Mouse (Mus musculus): Measurements from ENCODE around the gene Adgra1. TPM values are rescaled to one million over a fixed set of nuclear protein-coding genes. Genes with fewer than 3 reads are reported as not detected.

Gene Adgra1
- not detected in 2 replicates for polyA plus RNA-seq (2012; ENCODE audit: insufficient read depth, low replicate concordance)

- Histone ChIP-seq H3K9me3 (no peaks in the 10 kb centered on the region), H3K36me3 (replicated peaks; ENCODE audit: low read length) (no peaks in the 10 kb centered on the region), H3K27me3 (replicated peaks) (peaks cover 75% of the 10 kb centered on the region), H3K4me1 (no peaks in the 10 kb centered on the region), H3K4me3 (replicated peaks) (no peak within 1 kb of the TSS)
- TF ChIP-seq FLI1 (IDR thresholded peaks at IDR 0.05; ENCODE audit: low read length) (no peak), GATA1 (IDR thresholded peaks at IDR 0.05; ENCODE audit: borderline replicate concordance, low read length) (no peak)
These were observed at the start of gene Adgra1 for GRCm38 (mm10) chr7:139834036-139834435. Gene Adgra1, plus strand, starts transcription at chr7:139834174.

DNA sequence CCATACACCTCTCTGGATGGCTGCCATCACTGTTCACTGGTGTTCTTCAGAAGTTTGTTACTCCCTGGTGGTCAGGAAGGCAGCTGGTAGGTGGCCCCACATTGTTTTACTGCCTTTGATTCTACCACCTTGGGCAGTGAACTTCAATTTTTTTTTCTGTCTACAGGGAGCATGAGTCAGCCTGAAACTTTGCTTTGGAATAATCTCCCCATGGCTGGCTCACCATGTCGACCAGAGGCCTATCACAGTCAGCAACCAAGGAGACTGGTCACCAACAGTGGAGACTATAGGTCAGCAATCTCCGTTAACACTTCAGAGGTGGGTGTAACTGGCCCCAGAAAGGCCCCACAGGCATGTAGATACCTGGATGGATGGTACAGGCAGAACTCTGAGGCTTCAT, 46.6 kb upstream of the Adgra1 start:
- no peaks in the 10 kb centered on the region for H3K4me1 ChIP-seq
- H3K36me3 ChIP-seq (replicated peaks; ENCODE audit: low read length) = no peaks in the 10 kb centered on the region
- no peak for TF ChIP-seq FLI1 (IDR thresholded peaks at IDR 0.05; ENCODE audit: low read length)
- TF ChIP-seq GATA1 (IDR thresholded peaks at IDR 0.05; ENCODE audit: borderline replicate concordance, low read length) = no peak
- no peak overlapping the region for H3K4me3 ChIP-seq (replicated peaks)
- peaks cover 22% of the 10 kb centered on the region for H3K27me3 ChIP-seq (replicated peaks)
- H3K9me3 ChIP-seq = no peaks in the 10 kb centered on the region

DNA sequence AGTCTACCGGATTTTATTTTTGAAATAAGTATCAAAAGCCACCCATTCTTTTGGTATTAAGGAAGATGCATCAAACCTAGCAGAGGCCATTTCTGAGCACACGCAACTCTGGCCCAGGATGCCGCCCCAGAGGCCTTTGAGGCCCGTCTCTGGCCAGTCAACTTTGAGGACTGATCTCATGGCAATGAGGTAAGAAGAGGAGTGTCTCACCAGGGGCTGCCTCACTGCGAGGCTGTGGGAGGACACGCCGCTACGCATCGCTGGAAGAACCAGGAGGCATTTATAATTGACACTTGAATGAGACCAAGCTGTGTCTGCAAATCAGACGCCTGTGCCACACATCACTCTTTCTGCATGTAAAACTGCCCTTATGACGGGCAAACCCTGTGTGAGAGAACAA, 45.0 kb upstream of the Adgra1 start:
- Histone ChIP-seq H3K9me3 (no peaks in the 10 kb centered on the region), H3K4me1 (no peaks in the 10 kb centered on the region), H3K36me3 (replicated peaks; ENCODE audit: low read length) (no peaks in the 10 kb centered on the region), H3K4me3 (replicated peaks) (no peak overlapping the region), H3K27me3 (replicated peaks) (peaks cover 18% of the 10 kb centered on the region)
- TF ChIP-seq GATA1 (IDR thresholded peaks at IDR 0.05; ENCODE audit: borderline replicate concordance, low read length) = no peak

GRCm38 (mm10) chr7:139789718-139790117, 44.3 kb upstream of the Adgra1 start:
- TF ChIP-seq FLI1 (IDR thresholded peaks at IDR 0.05; ENCODE audit: low read length) (no peak), GATA1 (IDR thresholded peaks at IDR 0.05; ENCODE audit: borderline replicate concordance, low read length) (no peak)
- Histone ChIP-seq H3K4me1 (no peaks in the 10 kb centered on the region), H3K36me3 (replicated peaks; ENCODE audit: low read length) (no peaks in the 10 kb centered on the region), H3K27me3 (replicated peaks) (peaks cover 21% of the 10 kb centered on the region), H3K9me3 (no peaks in the 10 kb centered on the region), H3K4me3 (replicated peaks) (no peak overlapping the region)

DNA sequence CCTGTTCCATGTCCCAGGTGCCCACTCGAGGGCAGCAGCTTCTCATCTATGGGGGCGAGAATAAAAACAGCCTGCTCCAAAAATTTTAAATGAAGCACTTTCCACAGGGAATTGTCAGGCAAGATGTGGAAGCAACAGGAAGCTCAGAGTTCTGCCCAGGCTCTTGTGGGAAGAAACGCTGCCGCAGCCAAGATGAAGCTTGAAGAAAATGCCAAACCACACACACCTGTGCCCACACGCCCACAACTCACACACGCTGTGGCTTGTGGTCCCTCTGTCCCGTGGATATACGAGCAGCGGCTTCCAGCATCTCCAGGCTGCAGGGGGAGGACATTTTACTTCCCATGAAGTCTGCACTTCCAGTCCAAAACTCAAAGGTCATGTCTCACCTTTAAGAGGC, 42.4 kb upstream of the Adgra1 start:
- H3K9me3 ChIP-seq = no peaks in the 10 kb centered on the region
- peaks cover 23% of the 10 kb centered on the region for H3K27me3 ChIP-seq (replicated peaks)
- H3K4me1 ChIP-seq = no peaks in the 10 kb centered on the region
- TF ChIP-seq GATA1 (IDR thresholded peaks at IDR 0.05; ENCODE audit: borderline replicate concordance, low read length) = no peak
- TF ChIP-seq FLI1 (IDR thresholded peaks at IDR 0.05; ENCODE audit: low read length) = no peak
- no peak overlapping the region for H3K4me3 ChIP-seq (replicated peaks)
- no peaks in the 10 kb centered on the region for H3K36me3 ChIP-seq (replicated peaks; ENCODE audit: low read length)

DNA sequence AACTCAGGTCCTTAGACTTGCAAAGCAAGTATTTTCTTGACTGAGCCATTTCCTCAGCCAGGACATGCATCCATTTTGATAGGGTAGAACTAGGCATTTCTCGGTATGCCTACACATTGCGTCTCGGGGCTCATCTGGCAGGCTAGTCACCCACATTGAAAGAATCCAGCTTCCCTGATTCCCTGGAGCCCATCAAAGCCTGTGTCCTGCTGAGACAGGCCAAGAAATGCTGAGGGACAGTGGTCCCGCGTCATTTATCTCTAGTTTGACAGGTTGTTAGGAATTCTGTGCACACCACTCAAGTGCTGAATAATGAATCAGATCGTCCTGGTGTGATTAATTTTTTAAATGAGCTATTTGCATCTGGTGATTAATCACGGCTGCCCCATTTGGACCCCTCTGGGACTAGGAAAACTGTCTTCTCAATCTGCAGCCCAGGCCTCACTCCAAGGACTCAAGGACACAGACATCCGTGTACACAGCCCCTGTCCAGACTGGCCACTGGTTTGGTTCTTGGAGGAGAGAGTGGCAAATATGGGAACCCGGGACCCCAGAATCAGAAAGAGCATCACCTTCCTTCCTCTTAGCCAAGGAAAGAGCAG, 38.9 kb upstream of the Adgra1 start:
- Histone ChIP-seq H3K9me3 (no peaks in the 10 kb centered on the region), H3K4me1 (no peaks in the 10 kb centered on the region), H3K4me3 (replicated peaks) (no peak overlapping the region), H3K27me3 (replicated peaks) (peaks cover 20% of the 10 kb centered on the region), H3K36me3 (replicated peaks; ENCODE audit: low read length) (no peaks in the 10 kb centered on the region)
- no peak for TF ChIP-seq GATA1 (IDR thresholded peaks at IDR 0.05; ENCODE audit: borderline replicate concordance, low read length)
- TF ChIP-seq FLI1 (IDR thresholded peaks at IDR 0.05; ENCODE audit: low read length) = no peak

GRCm38 (mm10) chr7:139797186-139798109, 36.5 kb upstream of the Adgra1 start:
- H3K9me3 ChIP-seq = no peaks in the 10 kb centered on the region
- no peaks in the 10 kb centered on the region for H3K36me3 ChIP-seq (replicated peaks; ENCODE audit: low read length)
- TF ChIP-seq GATA1 (IDR thresholded peaks at IDR 0.05; ENCODE audit: borderline replicate concordance, low read length) (no peak), FLI1 (IDR thresholded peaks at IDR 0.05; ENCODE audit: low read length) (no peak)
- H3K27me3 ChIP-seq (replicated peaks) = peaks cover 12% of the 10 kb centered on the region
- H3K4me1 ChIP-seq = no peaks in the 10 kb centered on the region
- no peak overlapping the region for H3K4me3 ChIP-seq (replicated peaks)

- Histone ChIP-seq H3K36me3 (replicated peaks; ENCODE audit: low read length) (no peaks in the 10 kb centered on the region), H3K9me3 (peaks cover 7% of the 10 kb centered on the region; the same call in 1 of the 2 replicates), H3K4me3 (replicated peaks) (no peak overlapping the region), H3K4me1 (no peaks in the 10 kb centered on the region), H3K27me3 (replicated peaks) (peaks cover 21% of the 10 kb centered on the region)
- TF ChIP-seq FLI1 (IDR thresholded peaks at IDR 0.05; ENCODE audit: low read length) (no peak), GATA1 (IDR thresholded peaks at IDR 0.05; ENCODE audit: borderline replicate concordance, low read length) (no peak)
These were observed 27.8 kb upstream of the Adgra1 start for GRCm38 (mm10) chr7:139806175-139806601.

DNA sequence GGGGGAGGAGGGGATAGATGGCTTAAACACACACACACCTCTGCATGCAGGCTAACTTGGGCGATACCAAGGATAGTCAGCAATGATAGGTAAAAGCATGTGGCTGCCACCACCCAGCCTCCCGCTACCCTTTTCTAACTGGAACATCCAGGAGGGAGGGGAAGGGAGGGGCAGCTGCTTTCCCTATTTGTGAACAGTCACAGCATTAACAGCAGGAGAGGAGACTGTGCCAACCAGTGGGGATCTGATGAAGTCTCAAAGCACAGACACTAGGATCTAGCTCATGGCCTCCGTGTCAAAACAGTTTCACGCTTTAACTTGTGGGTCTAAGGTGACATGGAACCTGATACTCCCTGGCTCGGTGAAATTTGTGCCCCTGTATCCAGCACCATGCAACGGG, 23.9 kb upstream of the Adgra1 start:
- H3K36me3 ChIP-seq (replicated peaks; ENCODE audit: low read length) = no peaks in the 10 kb centered on the region
- H3K4me1 ChIP-seq = no peaks in the 10 kb centered on the region
- no peak overlapping the region for H3K4me3 ChIP-seq (replicated peaks)
- peaks cover 22% of the 10 kb centered on the region for H3K27me3 ChIP-seq (replicated peaks)
- no peak for TF ChIP-seq GATA1 (IDR thresholded peaks at IDR 0.05; ENCODE audit: borderline replicate concordance, low read length)
- no peak for TF ChIP-seq FLI1 (IDR thresholded peaks at IDR 0.05; ENCODE audit: low read length)
- H3K9me3 ChIP-seq = peaks cover 25% of the 10 kb centered on the region

- TF ChIP-seq GATA1 (IDR thresholded peaks at IDR 0.05; ENCODE audit: borderline replicate concordance, low read length) (no peak), FLI1 (IDR thresholded peaks at IDR 0.05; ENCODE audit: low read length) (no peak)
- H3K9me3 ChIP-seq = peaks cover 35% of the 10 kb centered on the region
These were observed 22.3 kb upstream of the Adgra1 start for GRCm38 (mm10) chr7:139811706-139812105.

More at GRCm38 (mm10) chr7:139811706-139812105, 22.3 kb upstream of the Adgra1 start:
- Histone ChIP-seq H3K27me3 (replicated peaks) (peaks cover 12% of the 10 kb centered on the region), H3K4me3 (replicated peaks) (no peak overlapping the region), H3K4me1 (no peaks in the 10 kb centered on the region), H3K36me3 (replicated peaks; ENCODE audit: low read length) (no peaks in the 10 kb centered on the region)

All from megakaryocyte, embryonic 14.5 days (primary cell).